Comparison of ENCODE assay signal across 18 mouse cellular contexts in genomic region chr1:64753668-64754067, GRCm38 (mm10). TPM values are rescaled to one million over a fixed set of nuclear protein-coding genes. Genes with fewer than 3 reads are reported as not detected.
DNase-seq lines count a peak whose midpoint lies in the region; ATAC-seq and TF ChIP-seq lines count a peak whose summit lies in the region.
"Had no signal": no experiment of that assay in that cellular context is flagged by ENCODE, and none has a peak within 500 bp of the region (broad histone marks: within the 10 kb centered on the region; RNA-seq: fewer than 3 reads in every experiment).

No protein-coding gene starts in this region.

- no peak overlapping the region for H3K27ac ChIP-seq in intestine, embryonic 15.5 days
- H3K27ac ChIP-seq in intestine, postnatal 0 days (ENCODE audit: low read depth, low read length): no peak overlapping the region
- H3K27ac ChIP-seq in liver, embryonic 15.5 days (replicated peaks): no peak overlapping the region
- H3K27ac ChIP-seq: embryonic facial prominence, embryonic 10.5 days; forebrain, embryonic 13.5 days; limb, embryonic 13.5 days; neural tube, embryonic 12.5 days; stomach, postnatal 0 days had no signal

- no peak overlapping the region for H3K4me3 ChIP-seq in intestine, embryonic 15.5 days (replicated peaks)
- no peak overlapping the region for H3K4me3 ChIP-seq in intestine, postnatal 0 days (ENCODE audit: low read depth, low read length)
- H3K4me3 ChIP-seq in liver, embryonic 15.5 days (replicated peaks): no peak overlapping the region
- H3K4me3 ChIP-seq: embryonic facial prominence, embryonic 10.5 days; forebrain, embryonic 13.5 days; heart, embryonic 12.5 days; limb, embryonic 13.5 days; neural tube, embryonic 12.5 days had no signal

- 0 out of 2 replicates have a peak, but pooled peaks have one; percentile 32 for ATAC-seq in intestine, embryonic 15.5 days
- no peak; the same call in 1 of the 2 replicates for ATAC-seq in intestine, postnatal 0 days
- 0 out of 2 replicates have a peak, but pooled peaks have one; percentile 31 for ATAC-seq in liver, embryonic 15.5 days (ENCODE audit: insufficient read depth)
- ATAC-seq: forebrain, embryonic 13.5 days; hindbrain, embryonic 16.5 days had no signal

- intact Hi-C loops in heart, postnatal 36 days (cut with DNase I): no loop called here

- DNase-seq in liver: no peak
- peak; percentile 42 for DNase-seq in lung, postnatal 10 days
- no peak for DNase-seq in urinary bladder, postnatal 36 days (ENCODE audit: low spot score in 2 of 2)
- DNase-seq in heart, postnatal 36 days: no peak
- DNase-seq: cerebellum, adult 2 months; cerebellum, postnatal 36 days; gastrocnemius, postnatal 10 days had no signal

- H3K27me3 ChIP-seq in intestine, embryonic 15.5 days (replicated peaks): no peaks in the 10 kb centered on the region
- H3K27me3 ChIP-seq in intestine, postnatal 0 days (replicated peaks; ENCODE audit: control insufficient read depth, insufficient read depth, low read length): no peaks in the 10 kb centered on the region
- H3K27me3 ChIP-seq in liver, embryonic 15.5 days: peaks cover 2% of the 10 kb centered on the region; the same call in 1 of the 2 replicates
- H3K27me3 ChIP-seq: forebrain, embryonic 13.5 days; limb, embryonic 13.5 days; neural tube, embryonic 12.5 days had no signal

- no peak for TF ChIP-seq CTCF in intestine, postnatal 0 days (IDR thresholded peaks at IDR 0.05; ENCODE audit: low read depth)

- 0 out of 2 replicates have a peak, but pooled peaks cover 11% of the 10 kb centered on the region for H3K4me1 ChIP-seq in intestine, embryonic 15.5 days (replicated peaks)
- peaks cover 11% of the 10 kb centered on the region; the same call in 1 of the 2 replicates for H3K4me1 ChIP-seq in intestine, postnatal 0 days (replicated peaks; ENCODE audit: control insufficient read depth, insufficient read depth, low read length)
- H3K4me1 ChIP-seq in liver, embryonic 15.5 days (replicated peaks): peaks cover 22% of the 10 kb centered on the region
- H3K4me1 ChIP-seq: forebrain, embryonic 13.5 days; heart, embryonic 12.5 days; neural tube, embryonic 12.5 days had no signal

- no peak overlapping the region for H3K4me2 ChIP-seq in intestine, embryonic 15.5 days (replicated peaks)
- H3K4me2 ChIP-seq in intestine, postnatal 0 days (replicated peaks; ENCODE audit: low read depth): no peak overlapping the region
- no peak overlapping the region for H3K4me2 ChIP-seq in liver, embryonic 15.5 days
- H3K4me2 ChIP-seq: forebrain, embryonic 13.5 days; heart, embryonic 12.5 days; limb, embryonic 13.5 days; midbrain, embryonic 11.5 days; neural tube, embryonic 12.5 days had no signal

- H3K9me3 ChIP-seq in intestine, embryonic 15.5 days: no peaks in the 10 kb centered on the region
- H3K9me3 ChIP-seq in intestine, postnatal 0 days (ENCODE audit: control insufficient read depth): no peaks in the 10 kb centered on the region
- no peaks in the 10 kb centered on the region for H3K9me3 ChIP-seq in liver, embryonic 15.5 days (replicated peaks)
- H3K9me3 ChIP-seq: embryonic facial prominence, embryonic 10.5 days; forebrain, embryonic 13.5 days; heart, embryonic 12.5 days; limb, embryonic 13.5 days; neural tube, embryonic 12.5 days had no signal

- H3K9ac ChIP-seq in intestine, embryonic 15.5 days: no peak overlapping the region
- H3K9ac ChIP-seq in intestine, postnatal 0 days (ENCODE audit: low read depth, low read length): no peak overlapping the region
- H3K9ac ChIP-seq in liver, embryonic 15.5 days: no peak overlapping the region
- H3K9ac ChIP-seq: forebrain, embryonic 13.5 days; heart, embryonic 12.5 days; limb, embryonic 13.5 days; neural tube, embryonic 12.5 days had no signal

- H3K36me3 ChIP-seq in intestine, embryonic 15.5 days: no peaks in the 10 kb centered on the region
- H3K36me3 ChIP-seq in intestine, postnatal 0 days (ENCODE audit: control insufficient read depth, insufficient read depth): no peaks in the 10 kb centered on the region
- H3K36me3 ChIP-seq in liver, embryonic 15.5 days (replicated peaks): no peaks in the 10 kb centered on the region
- H3K36me3 ChIP-seq: embryonic facial prominence, embryonic 10.5 days; heart, embryonic 12.5 days; limb, embryonic 13.5 days; neural tube, embryonic 12.5 days had no signal

- WGBS in intestine, embryonic 15.5 days: 67% methylated on average over 7 of the region's 7 CpGs
- 58% methylated on average over 7 of the region's 7 CpGs for WGBS in intestine, postnatal 0 days
- 67% methylated on average over 7 of the region's 7 CpGs for WGBS in liver, embryonic 15.5 days (ENCODE audit: insufficient replicate concordance)

RNA-seq across cellular contexts. Expression of gene Fzd5, which starts 16.1 kb away (rescaled TPM):
- polyA plus RNA-seq in intestine, embryonic 15.5 days (2015; fragmentation: Nextera tagmentation; extraction: Ambion mirVana): 7.1 and 8.0 TPM in 2 replicates
- polyA plus RNA-seq in intestine, postnatal 0 days (2015; fragmentation: Nextera tagmentation; extraction: Ambion mirVana): 4.7 and 5.6 TPM in 2 replicates
- 2.1 and 2.3 TPM in 2 replicates for polyA plus RNA-seq in liver, embryonic 15.5 days (2015; fragmentation: Nextera tagmentation; extraction: Ambion mirVana)
- 1 to 10 TPM; 4.5 TPM for total RNA-seq in heart, postnatal 36 days (2021)
